Mouse (Mus musculus) heart, embryonic 14.5 days (tissue): ENCODE data around the gene Sult2a3. TPM values are rescaled to one million over a fixed set of nuclear protein-coding genes. Genes with fewer than 3 reads are reported as not detected.
"Not testable (repeated sequence)": the region's sequence is repeated elsewhere in the genome, so short reads cannot be mapped to it uniquely, and the experiment has no call there.

Source experiments
- ATAC-seq: fragments of 200-750 bp; cut with Nextera tagmentation; 2 replicates; pipeline ENCODE4 v1.8.0; 2017; ENCODE audit warnings: low read depth, moderate TSS enrichment; ENCODE audit not compliant: insufficient number of reproducible peaks, insufficient read depth, low FRiP score
- H3K27ac ChIP-seq, 2 experiments: fragments of 200-500 bp in 1 of 2; fragments of 300-500 bp in 1 of 2; sonication (generic) in 1 of 2; replicated peaks in 1 of 2; 2 replicates each; pipeline ENCODE4 v1.5.1; 2012 to 2014; ENCODE audit warnings: low read depth in 2 of 2, low read length in 2 of 2, control low read depth in 1 of 2, mild to moderate bottlenecking in 1 of 2, mixed read lengths in 1 of 2; ENCODE audit not compliant: control insufficient read depth in 1 of 2, insufficient read depth in 1 of 2
- H3K27me3 ChIP-seq: fragments of 300-500 bp; sonication (generic); 2 replicates; pipeline ENCODE4 v1.6.1; 2014; ENCODE audit warnings: mild to moderate bottlenecking, low read length, control low read depth; ENCODE audit not compliant: control insufficient read depth, insufficient read depth
- H3K36me3 ChIP-seq: fragments of 300-500 bp; sonication (generic); 2 replicates; pipeline ENCODE4 v1.6.1; 2014; ENCODE audit warnings: mild to moderate bottlenecking, control low read depth, low read length, mixed read lengths; ENCODE audit not compliant: control insufficient read depth, insufficient read depth
- H3K4me1 ChIP-seq, 2 experiments: fragments of 200-500 bp in 1 of 2; fragments of 300-500 bp in 1 of 2; sonication (generic) in 1 of 2; 2 replicates each; pipeline ENCODE4 v1.6.1; 2012 to 2014; ENCODE audit warnings: low read length in 2 of 2, control low read depth in 1 of 2, mixed read lengths in 1 of 2; ENCODE audit not compliant: control insufficient read depth in 2 of 2, insufficient read depth in 2 of 2
- H3K4me2 ChIP-seq: fragments of 300-500 bp; sonication (generic); 2 replicates; pipeline ENCODE4 v1.6.1; 2014; ENCODE audit warnings: mild to moderate bottlenecking, low read length
- H3K4me3 ChIP-seq, 2 experiments: fragments of 200-500 bp in 1 of 2; fragments of 300-500 bp in 1 of 2; sonication (generic) in 1 of 2; 2 replicates each; pipeline ENCODE4 v1.5.1; 2012 to 2014; ENCODE audit warnings: low read length in 2 of 2, mild to moderate bottlenecking in 2 of 2, control low read depth in 1 of 2, low read depth in 1 of 2, moderate library complexity in 1 of 2; ENCODE audit not compliant: control insufficient read depth in 1 of 2, insufficient read depth in 1 of 2
- H3K9ac ChIP-seq: fragments of 300-500 bp; sonication (generic); 2 replicates; pipeline ENCODE4 v1.6.1; 2014; ENCODE audit warnings: mild to moderate bottlenecking, low read length
- H3K9me3 ChIP-seq: fragments of 300-500 bp; sonication (generic); 2 replicates; pipeline ENCODE4 v1.6.1; 2016; ENCODE audit warnings: low read length, control low read depth; ENCODE audit not compliant: control insufficient read depth
- WGBS: fragments of 180-500 bp; shearing (Covaris S2); extraction: QIAGEN DNeasy Blood & Tissue Kit; methylation state at CpG from one replicate; pipeline ENCODE4 v1.1.7; 2014; 5-methylcytosine and 5-hydroxymethylcytosine counted together
- polyA plus RNA-seq: library from polyadenylated mRNA; unstranded; fragments of >200 nt; fragmentation: Nextera tagmentation; extraction: Ambion mirVana; gene quantifications from 2 replicates; pipeline ENCODE4 v1.2.1, GENCODE M21; 2014

Sult2a3 gene
- not detected in 2 replicates for polyA plus RNA-seq

- Histone ChIP-seq H3K27me3 (no peaks in the 10 kb centered on the region), H3K27ac (no peak within 1 kb of the TSS), H3K4me1 (no peaks in the 10 kb centered on the region), H3K4me2 (no peak within 1 kb of the TSS), H3K9me3 (0 out of 2 replicates have a peak, but pooled peaks cover 2% of the 10 kb centered on the region), H3K36me3 (no peaks in the 10 kb centered on the region), H3K9ac (no peak within 1 kb of the TSS), H3K4me3 (no peak within 1 kb of the TSS)
- WGBS: 73% methylated on average over 2 of the region's 2 CpGs
- no peak for ATAC-seq
These were observed at the start of gene Sult2a3 for GRCm38 (mm10) chr7:14122944-14123343. Gene Sult2a3, minus strand, starts transcription at chr7:14123044.

GRCm38 (mm10) chr7:14120436-14120835 is 2.4 kb downstream of the Sult2a3 start:
- 0 out of 2 replicates have a peak, but pooled peaks cover 2% of the 10 kb centered on the region for H3K9me3 ChIP-seq
- no peak overlapping the region for H3K27ac ChIP-seq
- no peaks in the 10 kb centered on the region for H3K4me1 ChIP-seq
- WGBS: 68% methylated on average over 2 of the region's 2 CpGs
- H3K4me3 ChIP-seq: no peak overlapping the region
- H3K36me3 ChIP-seq: no peaks in the 10 kb centered on the region
- H3K9ac ChIP-seq: no peak overlapping the region
- no peak overlapping the region for H3K4me2 ChIP-seq
- ATAC-seq: no peak
- H3K27me3 ChIP-seq: no peaks in the 10 kb centered on the region

- ATAC-seq: not testable (repeated sequence)
These were observed 3.0 kb downstream of the Sult2a3 start for GRCm38 (mm10) chr7:14119865-14120264.

GRCm38 (mm10) chr7:14116761-14117160 is 6.1 kb downstream of the Sult2a3 start:
- no peak overlapping the region for H3K9ac ChIP-seq
- H3K36me3 ChIP-seq: no peaks in the 10 kb centered on the region
- 30% methylated on average over 1 of the region's 1 CpGs for WGBS
- no peak for ATAC-seq
- H3K27ac ChIP-seq: no peak overlapping the region
- no peak overlapping the region for H3K4me2 ChIP-seq
- no peaks in the 10 kb centered on the region for H3K27me3 ChIP-seq
- H3K4me3 ChIP-seq: no peak overlapping the region
- 0 out of 2 replicates have a peak, but pooled peaks cover 2% of the 10 kb centered on the region for H3K9me3 ChIP-seq
- no peaks in the 10 kb centered on the region for H3K4me1 ChIP-seq

More at GRCm38 (mm10) chr7:14119865-14120264, 3.0 kb downstream of the Sult2a3 start:
- not testable (repeated sequence) for H3K4me2 ChIP-seq, H3K36me3 ChIP-seq, H3K27ac ChIP-seq, H3K27me3 ChIP-seq, H3K9ac ChIP-seq, H3K4me1 ChIP-seq, H3K4me3 ChIP-seq, H3K9me3 ChIP-seq
- WGBS: 48% methylated on average over 3 of the region's 3 CpGs

GRCm38 (mm10) chr7:14114471-14114870 is 8.4 kb downstream of the Sult2a3 start:
- not testable (repeated sequence) for H3K4me1 ChIP-seq, H3K36me3 ChIP-seq, H3K4me2 ChIP-seq, ATAC-seq, H3K27me3 ChIP-seq, H3K9ac ChIP-seq, H3K27ac ChIP-seq, H3K4me3 ChIP-seq, H3K9me3 ChIP-seq
- 61% methylated on average over 3 of the region's 3 CpGs for WGBS

GRCm38 (mm10) chr7:14047821-14048220 is 75.0 kb downstream of the Sult2a3 start:
- H3K4me2 ChIP-seq, H3K27me3 ChIP-seq, ATAC-seq, H3K36me3 ChIP-seq, H3K27ac ChIP-seq, H3K4me1 ChIP-seq, H3K4me3 ChIP-seq, H3K9me3 ChIP-seq, H3K9ac ChIP-seq: not testable (repeated sequence)
- WGBS: 72% methylated on average over 1 of the region's 1 CpGs

GRCm38 (mm10) chr7:14030831-14031230 is 92.0 kb downstream of the Sult2a3 start:
- H3K36me3 ChIP-seq, ATAC-seq, H3K4me1 ChIP-seq: not testable (repeated sequence)

More at GRCm38 (mm10) chr7:14030831-14031230, 92.0 kb downstream of the Sult2a3 start:
- H3K27me3 ChIP-seq, H3K9ac ChIP-seq, H3K9me3 ChIP-seq, H3K4me3 ChIP-seq, H3K27ac ChIP-seq, H3K4me2 ChIP-seq: not testable (repeated sequence)
